15 mouse cellular contexts compared by ENCODE assay signal in genomic region chr4:55145968-55146367, GRCm38 (mm10).
DNase-seq lines count a peak whose midpoint lies in the region; ATAC-seq and TF ChIP-seq lines count a peak whose summit lies in the region.
"Had no signal": no experiment of that assay in that cellular context is flagged by ENCODE, and none has a peak within 500 bp of the region (broad histone marks: within the 10 kb centered on the region; RNA-seq: fewer than 3 reads in every experiment).

No protein-coding gene starts in this region.

- no peak overlapping the region for H3K9ac ChIP-seq in kidney, embryonic 16.5 days (replicated peaks; ENCODE audit: low read length)
- H3K9ac ChIP-seq: neural tube, embryonic 12.5 days had no signal

- H3K4me1 ChIP-seq in cerebellum, adult 2 months (ENCODE audit: control insufficient read depth, insufficient read depth, low read length) = 0 out of 2 replicates have a peak, but pooled peaks cover 3% of the 10 kb centered on the region
- H3K4me1 ChIP-seq in kidney, embryonic 16.5 days (ENCODE audit: insufficient read depth, low read length) = 0 out of 2 replicates have a peak, but pooled peaks cover 6% of the 10 kb centered on the region

- no peaks in the 10 kb centered on the region for H3K27me3 ChIP-seq in cerebellum, adult 2 months (ENCODE audit: control insufficient read depth, insufficient read depth, low read length)
- no peaks in the 10 kb centered on the region for H3K27me3 ChIP-seq in kidney, embryonic 16.5 days (ENCODE audit: insufficient read depth, low read length)
- H3K27me3 ChIP-seq: neural tube, embryonic 12.5 days had no signal

- no peak for TF ChIP-seq CTCF in cerebellum, adult 2 months (IDR thresholded peaks at IDR 0.05; ENCODE audit: borderline replicate concordance, insufficient read depth, low read depth, low read length)

- H3K9me3 ChIP-seq in kidney, embryonic 16.5 days (ENCODE audit: low read length) = no peaks in the 10 kb centered on the region
- H3K9me3 ChIP-seq: neural tube, embryonic 12.5 days had no signal

- 5% methylated on average over 8 of the region's 8 CpGs for WGBS in cerebellum, adult 2 months
- 50% methylated on average over 8 of the region's 8 CpGs for WGBS in kidney, embryonic 16.5 days

- no peak overlapping the region for H3K27ac ChIP-seq in cerebellum, adult 2 months (ENCODE audit: insufficient read depth, low read length)
- no peak overlapping the region for H3K27ac ChIP-seq in kidney, embryonic 16.5 days (ENCODE audit: low read length)
- H3K27ac ChIP-seq: macrophage; neural tube, embryonic 12.5 days had no signal

- intact Hi-C loops in left cerebral cortex, postnatal 4 days (cut with DNase I) = no loop called here

- ATAC-seq in kidney, embryonic 16.5 days (ENCODE audit: low FRiP score, low TSS enrichment) = no peak
- ATAC-seq: activated CD4-positive, CD25-positive, alpha-beta regulatory T cell, adult 4 months had no signal

- H3K4me3 ChIP-seq in cerebellum, adult 2 months (replicated peaks; ENCODE audit: insufficient read depth, low read depth, low read length) = no peak overlapping the region
- no peak overlapping the region for H3K4me3 ChIP-seq in kidney, embryonic 16.5 days (ENCODE audit: low read length)
- H3K4me3 ChIP-seq: erythroblast, embryonic 14.5 days; neural tube, embryonic 12.5 days had no signal

- TF ChIP-seq POLR2A in cerebellum, adult 2 months (IDR thresholded peaks at IDR 0.05; ENCODE audit: borderline replicate concordance, insufficient read depth, low read length) = no peak

- peak; percentile 19 to 30 for DNase-seq in cerebellum, adult 2 months
- DNase-seq in cerebellum, adult 9-10 months = no peak
- peak; percentile 19 for DNase-seq in kidney, postnatal 10 days
- peak; percentile 24 for DNase-seq in embryo, embryonic 9.5 days (ENCODE audit: extremely low spot score)
- peak; percentile 26 for DNase-seq in left cerebral cortex, postnatal 4 days
- no peak for DNase-seq in adrenal gland, adult 2 months
- no peak for DNase-seq in liver
- DNase-seq: heart, adult 18-20 months; kidney, postnatal 36 days had no signal

- no peaks in the 10 kb centered on the region for H3K36me3 ChIP-seq in kidney, embryonic 16.5 days (ENCODE audit: insufficient read depth, low read length)
- H3K36me3 ChIP-seq: G1E; neural tube, embryonic 12.5 days had no signal

- H3K4me2 ChIP-seq in kidney, embryonic 16.5 days (replicated peaks; ENCODE audit: low read depth, low read length) = no peak overlapping the region
- H3K4me2 ChIP-seq: neural tube, embryonic 12.5 days had no signal

Comparison
In these comparisons a context has a peak if more than half of its experiments do, and no peak if none do; other contexts are left out.
1. DNase-seq: peak in cerebellum, adult 2 months (2 of 2), kidney, postnatal 10 days (single experiment), embryo, embryonic 9.5 days (single experiment) and left cerebral cortex, postnatal 4 days (single experiment); none in cerebellum, adult 9-10 months (single experiment), adrenal gland, adult 2 months (single experiment) and liver (single experiment).